Mouse (Mus musculus) heart, embryonic 12.5 days (tissue): ENCODE results near the gene Plekhm3. TPM values are rescaled to one million over a fixed set of nuclear protein-coding genes. Genes with fewer than 3 reads are reported as not detected.
A peak's percentile ranks its signal among the peaks of the same experiment; 100 is the strongest.

Experiments used
- ATAC-seq: fragments of 200-750 bp; cut with Nextera tagmentation; 2 replicates; pipeline ENCODE4 v1.8.0; 2017; ENCODE audit warnings: moderate TSS enrichment, moderate library complexity; ENCODE audit not compliant: insufficient number of reproducible peaks, low FRiP score
- H3K27ac ChIP-seq: fragments of 300-500 bp; sonication (generic); 2 replicates; pipeline ENCODE4 v1.5.1; 2016; ENCODE audit warnings: mild to moderate bottlenecking, moderate library complexity; ENCODE audit not compliant: poor library complexity, severe bottlenecking
- H3K27me3 ChIP-seq: fragments of 300-500 bp; sonication (generic); replicated peaks from 2 replicates; pipeline ENCODE4 v1.6.1; 2016; ENCODE audit warnings: mild to moderate bottlenecking, moderate library complexity
- H3K36me3 ChIP-seq: fragments of 300-500 bp; sonication (generic); 2 replicates; pipeline ENCODE4 v1.6.1; 2016; ENCODE audit warnings: mild to moderate bottlenecking, moderate library complexity
- H3K4me1 ChIP-seq: fragments of 300-500 bp; sonication (generic); replicated peaks from 2 replicates; pipeline ENCODE4 v1.6.1; 2016; ENCODE audit warnings: mild to moderate bottlenecking
- H3K4me2 ChIP-seq: fragments of 300-500 bp; sonication (generic); 2 replicates; pipeline ENCODE4 v1.6.1; 2016; ENCODE audit warnings: mild to moderate bottlenecking, moderate library complexity
- H3K4me3 ChIP-seq: fragments of 300-500 bp; sonication (generic); 2 replicates; pipeline ENCODE4 v1.5.1; 2016; ENCODE audit warnings: mild to moderate bottlenecking
- H3K9ac ChIP-seq: fragments of 300-500 bp; sonication (generic); 2 replicates; pipeline ENCODE4 v1.6.1; 2016; ENCODE audit warnings: mild to moderate bottlenecking, moderate library complexity
- H3K9me3 ChIP-seq: fragments of 300-500 bp; sonication (generic); replicated peaks from 2 replicates; pipeline ENCODE4 v1.6.1; 2016; ENCODE audit warnings: mild to moderate bottlenecking, moderate library complexity
- WGBS: fragments of 180-500 bp; shearing (Covaris S2); methylation state at CpG from one replicate; pipeline ENCODE4 v1.1.7; 2016; 5-methylcytosine and 5-hydroxymethylcytosine counted together
- polyA plus RNA-seq: library from polyadenylated mRNA; unstranded; fragments of >200 nt; fragmentation: Nextera tagmentation; extraction: Ambion mirVana; gene quantifications from 2 replicates; pipeline ENCODE4 v1.2.1, GENCODE M21; 2016

Gene Plekhm3
- polyA plus RNA-seq, 1 experiment from 2014 or later = 7.1 TPM

DNA sequence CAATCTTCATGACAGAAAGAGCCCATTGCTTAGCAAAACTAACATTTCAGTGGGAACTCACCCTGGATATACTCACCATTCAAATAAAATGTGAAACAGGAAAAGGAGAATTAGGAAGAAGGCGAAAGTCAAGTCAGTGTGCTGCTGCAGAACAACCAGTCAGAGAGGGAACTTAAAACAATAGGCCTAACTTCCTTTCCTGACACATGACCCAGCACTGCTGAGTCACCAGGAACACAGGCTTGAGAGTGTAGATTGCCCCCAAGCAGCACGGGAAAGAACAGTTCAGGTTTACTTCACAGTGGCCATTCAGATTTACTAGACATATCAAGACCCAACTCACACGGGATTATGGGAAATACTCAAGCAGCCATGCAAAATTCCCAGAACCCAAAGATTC is 80.3 kb downstream of the Plekhm3 start:
- Histone ChIP-seq H3K27ac (peak overlapping the region; percentile 20; the same call in 1 of the 2 replicates), H3K4me1 (peaks cover 28% of the 10 kb centered on the region), H3K9ac (no peak overlapping the region), H3K4me3 (no peak overlapping the region), H3K36me3 (peaks cover 4% of the 10 kb centered on the region; the same call in 1 of the 2 replicates), H3K9me3 (no peaks in the 10 kb centered on the region), H3K27me3 (no peaks in the 10 kb centered on the region), H3K4me2 (no peak overlapping the region)
- peak; percentile 48; the same call in 1 of the 2 replicates for ATAC-seq
- 57% methylated on average over 3 of the region's 3 CpGs for WGBS

DNA sequence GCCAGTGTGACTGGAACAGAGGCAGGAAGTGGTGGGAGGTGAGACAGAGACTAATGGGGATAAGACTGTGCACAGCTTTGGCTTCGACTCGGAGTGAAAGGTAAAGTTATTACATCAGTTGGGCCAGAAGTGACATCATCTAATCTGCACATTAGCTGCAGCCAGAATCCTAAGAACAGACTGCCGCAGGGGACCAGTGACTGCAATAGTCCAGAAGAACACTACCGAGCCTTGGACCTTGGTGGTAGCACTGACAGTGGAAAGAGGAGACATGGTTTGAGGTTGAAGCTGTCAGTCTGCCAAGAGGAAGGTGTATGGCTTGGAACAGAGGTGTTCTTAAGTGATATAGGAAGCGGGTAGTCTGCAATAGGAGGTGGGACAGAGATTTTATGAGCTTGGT is 80.9 kb downstream of the Plekhm3 start:
- peaks cover 28% of the 10 kb centered on the region for H3K4me1 ChIP-seq
- H3K4me3 ChIP-seq = no peak overlapping the region
- no peak for ATAC-seq
- H3K36me3 ChIP-seq = peaks cover 4% of the 10 kb centered on the region; the same call in 1 of the 2 replicates
- H3K9ac ChIP-seq = no peak overlapping the region
- WGBS = 67% methylated on average over 5 of the region's 5 CpGs
- peak overlapping the region; percentile 42; the same call in 1 of the 2 replicates for H3K27ac ChIP-seq
- no peaks in the 10 kb centered on the region for H3K9me3 ChIP-seq
- H3K4me2 ChIP-seq = no peak overlapping the region
- no peaks in the 10 kb centered on the region for H3K27me3 ChIP-seq

DNA sequence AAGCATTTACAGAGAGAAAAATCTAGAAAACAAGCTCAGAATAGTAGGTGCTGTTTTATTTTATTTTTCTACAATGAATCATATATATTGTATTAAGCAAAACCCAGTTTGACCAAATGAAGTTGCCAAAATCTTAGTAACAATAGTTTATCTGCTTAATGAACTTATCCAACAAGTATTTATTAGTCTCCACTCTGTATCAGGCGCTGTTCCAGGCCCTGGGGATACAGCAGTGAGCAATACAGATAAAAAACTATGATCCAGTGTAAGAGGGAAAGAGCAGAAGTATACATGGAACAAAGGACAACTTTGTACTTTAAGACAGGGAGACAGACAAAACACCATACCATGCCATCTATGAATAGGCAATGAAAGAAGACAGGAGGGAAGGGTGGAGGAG is 81.5 kb downstream of the Plekhm3 start:
- H3K4me3 ChIP-seq = no peak overlapping the region
- no peak overlapping the region for H3K27ac ChIP-seq
- no peak for ATAC-seq
- WGBS = 81% methylated on average over 1 of the region's 1 CpGs
- no peak overlapping the region for H3K9ac ChIP-seq
- peaks cover 4% of the 10 kb centered on the region; the same call in 1 of the 2 replicates for H3K36me3 ChIP-seq
- no peaks in the 10 kb centered on the region for H3K9me3 ChIP-seq
- H3K4me2 ChIP-seq = no peak overlapping the region
- H3K4me1 ChIP-seq = peaks cover 28% of the 10 kb centered on the region
- no peaks in the 10 kb centered on the region for H3K27me3 ChIP-seq

DNA sequence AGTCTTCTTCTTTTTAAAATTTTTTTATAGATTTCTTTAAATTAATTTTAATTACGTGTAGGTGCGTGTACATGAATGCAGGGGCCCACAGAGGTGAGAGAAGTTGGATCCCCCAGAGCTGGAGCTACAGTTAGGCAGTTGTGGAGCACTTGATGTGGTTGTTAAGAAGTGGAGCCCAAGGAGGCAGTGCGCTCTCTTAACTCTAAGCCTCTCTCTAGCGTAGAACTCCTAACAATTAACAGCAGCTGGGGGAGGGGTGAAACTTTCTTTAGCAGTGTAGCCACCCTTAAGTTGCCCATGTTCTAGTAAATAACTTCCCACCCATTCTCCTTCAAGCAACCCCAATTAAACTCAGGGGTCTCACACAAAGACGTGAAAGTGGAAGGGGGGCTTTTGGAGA is 84.7 kb downstream of the Plekhm3 start:
- WGBS = 84% methylated on average over 5 of the region's 5 CpGs
- Histone ChIP-seq H3K4me1 (peaks cover 20% of the 10 kb centered on the region), H3K9me3 (no peaks in the 10 kb centered on the region), H3K4me2 (no peak overlapping the region), H3K4me3 (no peak overlapping the region), H3K9ac (no peak overlapping the region), H3K36me3 (peaks cover 1% of the 10 kb centered on the region; the same call in 1 of the 2 replicates), H3K27me3 (no peaks in the 10 kb centered on the region), H3K27ac (no peak overlapping the region)
- ATAC-seq = no peak

DNA sequence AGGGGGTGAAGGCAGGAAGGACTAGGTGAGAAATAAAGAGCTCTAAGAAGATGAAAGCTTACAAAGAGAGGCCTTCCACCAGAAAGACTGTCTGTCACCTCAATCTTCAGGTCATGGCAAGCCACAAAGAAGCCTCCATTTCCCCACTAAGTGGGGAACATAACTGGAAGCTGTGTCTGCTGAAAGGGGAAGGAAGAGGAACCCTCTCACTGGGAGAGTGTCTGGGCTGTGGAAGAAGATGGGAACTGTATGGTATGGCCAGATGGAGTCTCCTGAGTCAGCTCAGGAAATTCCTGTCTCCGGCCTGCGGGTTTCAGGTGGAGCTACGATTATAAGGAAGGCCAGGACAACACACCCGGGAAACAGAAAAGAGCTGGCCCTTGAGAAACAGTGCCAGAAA is 88.9 kb downstream of the Plekhm3 start:
- H3K4me2 ChIP-seq = no peak overlapping the region
- peak overlapping the region; percentile 3; the same call in 1 of the 2 replicates for H3K27ac ChIP-seq
- ATAC-seq = no peak
- peaks cover 10% of the 10 kb centered on the region for H3K4me1 ChIP-seq
- WGBS = 30% methylated on average over 4 of the region's 4 CpGs
- H3K4me3 ChIP-seq = no peak overlapping the region
- H3K36me3 ChIP-seq = no peaks in the 10 kb centered on the region
- H3K9me3 ChIP-seq = no peaks in the 10 kb centered on the region
- H3K9ac ChIP-seq = no peak overlapping the region
- no peaks in the 10 kb centered on the region for H3K27me3 ChIP-seq

DNA sequence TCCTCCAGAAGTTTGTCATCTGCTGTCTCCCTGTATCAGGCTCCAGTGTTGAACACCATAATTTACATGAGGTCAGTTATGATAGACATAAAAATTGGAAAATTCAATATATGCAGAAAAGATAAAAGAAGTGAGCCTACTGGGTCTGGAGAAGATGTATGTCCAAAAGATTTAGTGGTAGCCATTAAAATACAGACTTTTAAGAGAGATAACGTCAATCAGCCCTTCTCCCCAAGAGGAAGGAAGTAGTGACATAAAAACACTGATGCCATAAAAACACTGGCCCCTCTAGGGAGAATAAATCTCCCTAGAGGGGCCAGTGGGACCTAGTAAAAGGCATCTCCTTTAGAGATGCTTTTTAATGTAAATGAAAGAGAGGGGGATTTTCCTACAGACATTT is 90.5 kb downstream of the Plekhm3 start:
- H3K27ac ChIP-seq = no peak overlapping the region
- H3K4me1 ChIP-seq = peaks cover 10% of the 10 kb centered on the region
- H3K27me3 ChIP-seq = no peaks in the 10 kb centered on the region
- H3K4me3 ChIP-seq = no peak overlapping the region
- 52% methylated on average over 1 of the region's 1 CpGs for WGBS
- no peaks in the 10 kb centered on the region for H3K36me3 ChIP-seq
- no peaks in the 10 kb centered on the region for H3K9me3 ChIP-seq
- no peak for ATAC-seq
- no peak overlapping the region for H3K9ac ChIP-seq
- H3K4me2 ChIP-seq = no peak overlapping the region

DNA sequence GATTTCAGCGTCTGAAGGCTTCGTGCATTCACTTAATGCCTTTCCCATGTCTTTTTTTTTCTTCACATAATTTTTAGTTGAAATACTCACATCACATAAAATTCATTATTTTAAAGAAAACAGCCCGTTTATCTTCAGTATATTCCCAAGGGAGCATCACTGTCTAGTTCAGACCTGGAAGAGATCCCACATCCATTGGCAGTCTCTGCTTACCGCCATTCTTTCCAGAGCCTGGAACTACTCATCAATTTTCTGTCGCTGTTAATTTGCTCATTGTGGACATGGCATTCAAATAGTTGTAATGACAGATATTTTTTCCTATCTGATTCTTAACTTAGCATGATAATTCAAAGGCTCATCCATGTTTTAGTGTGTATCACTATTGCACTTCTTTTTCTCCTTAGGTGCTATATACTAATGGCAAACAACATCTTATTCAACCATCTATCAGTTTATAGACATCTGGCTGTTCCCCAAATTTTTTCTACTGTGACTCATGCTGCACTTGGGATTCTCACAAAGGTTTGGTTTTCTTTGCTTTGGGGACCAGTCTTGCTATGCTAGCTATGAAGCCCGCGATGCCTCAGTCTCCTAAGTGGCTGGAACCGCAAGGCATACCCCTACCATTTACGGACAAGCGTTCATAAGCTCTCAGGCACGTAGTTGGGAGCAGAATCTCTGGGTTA is 96.2 kb downstream of the Plekhm3 start:
- H3K4me1 ChIP-seq = no peaks in the 10 kb centered on the region
- 89% methylated on average over 11 of the region's 11 CpGs for WGBS
- no peak for ATAC-seq
- H3K4me3 ChIP-seq = no peak overlapping the region
- H3K9me3 ChIP-seq = no peaks in the 10 kb centered on the region
- no peaks in the 10 kb centered on the region for H3K36me3 ChIP-seq
- H3K9ac ChIP-seq = no peak overlapping the region
- no peak overlapping the region for H3K27ac ChIP-seq
- H3K27me3 ChIP-seq = no peaks in the 10 kb centered on the region
- no peak overlapping the region for H3K4me2 ChIP-seq

DNA sequence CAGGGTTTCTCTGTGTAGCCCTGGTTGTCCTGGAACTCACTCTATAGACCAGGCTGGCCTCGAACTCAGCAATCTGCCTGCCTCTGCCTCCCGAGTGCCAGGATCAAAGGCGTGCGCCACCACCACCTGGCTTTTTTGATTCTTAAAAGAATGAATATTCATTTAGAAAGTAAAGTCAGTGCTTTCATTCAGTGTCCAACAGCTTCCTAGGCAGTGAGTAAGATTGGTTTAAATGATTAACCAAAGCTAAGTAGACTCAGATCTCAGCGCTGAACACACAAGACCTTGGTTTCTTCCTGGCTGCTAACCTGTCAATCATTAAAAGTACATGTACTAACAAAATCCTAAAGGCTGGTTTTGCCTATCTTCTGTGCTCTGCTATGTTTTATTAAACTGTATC is 96.8 kb downstream of the Plekhm3 start:
- Histone ChIP-seq H3K27ac (no peak overlapping the region), H3K4me3 (no peak overlapping the region), H3K9ac (no peak overlapping the region), H3K9me3 (no peaks in the 10 kb centered on the region), H3K27me3 (no peaks in the 10 kb centered on the region), H3K4me1 (no peaks in the 10 kb centered on the region), H3K36me3 (no peaks in the 10 kb centered on the region), H3K4me2 (no peak overlapping the region)
- no peak for ATAC-seq
- WGBS = 89% methylated on average over 5 of the region's 5 CpGs

DNA sequence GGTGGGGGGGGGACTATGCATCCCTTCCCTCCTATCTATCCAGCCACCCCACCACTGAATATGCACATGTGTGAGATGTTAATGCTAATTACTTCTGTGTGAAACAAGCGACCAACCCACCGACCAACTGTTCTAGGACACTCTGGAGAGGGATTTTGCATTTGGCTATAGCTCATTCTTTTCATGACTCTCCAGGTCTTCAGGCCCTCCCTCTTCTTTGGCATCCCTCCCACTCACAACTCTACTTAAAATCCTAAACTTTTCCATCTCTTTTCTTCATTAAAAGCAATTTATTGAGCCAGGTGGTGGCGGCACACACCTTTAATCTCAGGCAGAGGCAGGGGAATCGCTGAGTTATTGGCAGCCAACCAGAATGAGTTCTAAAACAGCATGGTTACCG is 101.8 kb downstream of the Plekhm3 start:
- Histone ChIP-seq H3K4me1 (peaks cover 11% of the 10 kb centered on the region; the same call in 1 of the 2 replicates), H3K27ac (no peak overlapping the region), H3K9me3 (no peaks in the 10 kb centered on the region), H3K4me3 (no peak overlapping the region), H3K36me3 (no peaks in the 10 kb centered on the region), H3K4me2 (no peak overlapping the region), H3K27me3 (no peaks in the 10 kb centered on the region), H3K9ac (no peak overlapping the region)
- WGBS = 79% methylated on average over 5 of the region's 5 CpGs
- no peak for ATAC-seq

DNA sequence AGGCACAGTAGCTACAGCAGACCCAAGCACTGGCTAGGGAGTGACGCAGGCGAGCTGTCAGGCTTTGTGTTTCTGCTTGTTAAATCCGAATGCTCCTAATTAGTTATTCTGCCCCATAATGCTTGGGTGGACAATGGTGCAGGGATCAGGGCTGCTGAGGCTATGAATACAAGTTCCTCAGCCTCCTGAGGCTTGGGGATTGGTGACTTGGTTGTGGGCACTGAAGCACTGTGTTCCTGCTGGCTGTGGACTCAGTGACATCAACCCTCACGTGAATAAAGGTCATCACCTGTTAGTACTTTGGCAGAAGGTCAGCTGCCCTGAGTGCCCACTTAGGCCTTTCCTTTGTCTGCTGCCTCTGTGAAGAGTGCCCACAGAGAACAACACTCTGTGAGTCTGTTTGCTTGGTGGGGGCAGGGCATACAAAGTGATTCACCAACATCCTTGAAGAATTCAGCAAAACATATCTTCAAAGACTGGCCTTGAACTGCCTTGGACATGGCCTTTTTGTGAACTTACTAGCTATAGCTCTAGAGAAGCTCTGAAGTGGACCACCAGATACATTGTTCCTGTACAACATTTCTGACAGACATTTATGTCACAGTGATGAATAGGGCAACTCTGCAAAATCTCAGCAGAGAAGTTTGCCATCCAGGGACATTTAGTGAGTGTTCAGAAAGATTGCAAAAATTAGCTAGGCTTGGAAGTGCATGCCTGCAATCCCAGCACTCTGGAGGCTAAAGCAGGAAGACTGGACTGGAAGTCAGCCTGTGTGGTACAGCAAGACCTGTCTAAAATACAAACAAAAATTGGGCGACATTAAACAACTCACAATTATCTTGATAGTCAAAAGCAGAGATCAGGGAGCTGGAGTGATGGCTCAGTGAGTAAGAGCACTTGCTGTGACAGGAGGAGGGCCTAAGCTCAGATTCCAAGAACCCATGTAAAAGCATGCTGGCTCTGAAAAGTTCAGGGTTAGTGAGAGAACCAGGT is 102.6 kb downstream of the Plekhm3 start:
- H3K27ac ChIP-seq = no peak overlapping the region

DNA sequence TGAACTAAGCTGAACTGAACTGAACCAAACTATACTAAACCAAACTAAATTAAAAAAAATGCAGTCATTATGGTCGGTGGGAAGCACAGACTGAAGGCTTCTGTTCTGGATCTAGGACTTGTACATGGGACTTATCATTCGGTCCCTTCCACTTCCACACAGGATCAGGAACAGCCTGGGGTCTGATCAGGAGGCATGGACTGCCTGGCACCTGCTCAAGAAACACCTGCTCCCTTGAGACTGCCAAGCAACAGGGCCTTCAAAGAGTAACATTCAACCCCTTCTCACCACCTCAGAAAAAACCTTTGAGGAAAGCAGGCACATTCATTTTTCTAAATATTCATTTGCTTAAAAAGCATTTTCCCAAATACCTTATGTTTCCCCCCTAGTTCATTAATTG is 103.4 kb downstream of the Plekhm3 start:
- H3K4me1 ChIP-seq = peaks cover 23% of the 10 kb centered on the region
- H3K4me2 ChIP-seq = no peak overlapping the region
- no peaks in the 10 kb centered on the region for H3K9me3 ChIP-seq
- H3K9ac ChIP-seq = no peak overlapping the region
- H3K27me3 ChIP-seq = no peaks in the 10 kb centered on the region
- 83% methylated on average over 2 of the region's 2 CpGs for WGBS
- H3K4me3 ChIP-seq = no peak overlapping the region
- no peaks in the 10 kb centered on the region for H3K36me3 ChIP-seq
- H3K27ac ChIP-seq = no peak overlapping the region
- no peak for ATAC-seq

More for the DNA sequence above, 102.6 kb downstream of the Plekhm3 start:
- Histone ChIP-seq H3K4me1 (peaks cover 15% of the 10 kb centered on the region), H3K9ac (no peak overlapping the region), H3K4me2 (no peak overlapping the region), H3K4me3 (no peak overlapping the region), H3K27me3 (no peaks in the 10 kb centered on the region), H3K36me3 (no peaks in the 10 kb centered on the region), H3K9me3 (no peaks in the 10 kb centered on the region)
- WGBS = 66% methylated on average over 5 of the region's 5 CpGs
- ATAC-seq = no peak
